Mouse (Mus musculus): ENCODE measurements around the gene Mxi1.

- TF ChIP-seq CTCF (IDR thresholded peaks at IDR 0.05; ENCODE audit: control insufficient read depth, insufficient read depth, insufficient read length) = no peak
- no peak for TF ChIP-seq MYOG (IDR thresholded peaks at IDR 0.05; ENCODE audit: control insufficient read depth, extremely low read depth, insufficient read length)
- TF ChIP-seq MAX (IDR thresholded peaks at IDR 0.05) = no peak
- no peak for TF ChIP-seq USF1 (IDR thresholded peaks at IDR 0.05; ENCODE audit: low read depth)
- no peak for TF ChIP-seq MYOD1 (IDR thresholded peaks at IDR 0.05; ENCODE audit: control insufficient read depth, insufficient read length, low read depth)
- TF ChIP-seq FOSL1 (IDR thresholded peaks at IDR 0.05; ENCODE audit: insufficient read depth, low read length, poor library complexity, severe bottlenecking) = no peak
- TF ChIP-seq CEBPB (IDR thresholded peaks at IDR 0.05; ENCODE audit: low read depth) = no peak
Observed at GRCm38 (mm10) chr19:53359160-53360033, 49.1 kb downstream of the Mxi1 start.
